Mouse (Mus musculus) kidney, embryonic 14.5 days (tissue): ENCODE measurements around the gene Htra1. TPM values are rescaled to one million over a fixed set of nuclear protein-coding genes. Genes with fewer than 3 reads are reported as not detected.

ENCODE experiments used
- ATAC-seq: fragments of 200-750 bp; cut with Nextera tagmentation; 2 replicates; pipeline ENCODE4 v1.8.0; 2017; ENCODE audit warnings: moderate number of reproducible peaks, mild to moderate bottlenecking, moderate TSS enrichment, moderate library complexity; ENCODE audit not compliant: low FRiP score, low TSS enrichment
- H3K27ac ChIP-seq: fragments of 300-500 bp; sonication (generic); 2 replicates; pipeline ENCODE4 v1.5.1; 2014; ENCODE audit warnings: low read depth, mild to moderate bottlenecking, low read length, moderate library complexity, mixed read lengths
- H3K27me3 ChIP-seq: fragments of 300-500 bp; sonication (generic); 2 replicates; pipeline ENCODE4 v1.6.1; 2014; ENCODE audit warnings: mild to moderate bottlenecking, low read length; ENCODE audit not compliant: control insufficient read depth, insufficient read depth
- H3K36me3 ChIP-seq: fragments of 300-500 bp; sonication (generic); 2 replicates; pipeline ENCODE4 v1.6.1; 2014; ENCODE audit warnings: low read length, mixed read lengths; ENCODE audit not compliant: control insufficient read depth, insufficient read depth
- H3K4me1 ChIP-seq: fragments of 300-500 bp; sonication (generic); 2 replicates; pipeline ENCODE4 v1.6.1; 2014; ENCODE audit warnings: low read length, mixed read lengths; ENCODE audit not compliant: control insufficient read depth, insufficient read depth
- H3K4me2 ChIP-seq: fragments of 300-500 bp; sonication (generic); replicated peaks from 2 replicates; pipeline ENCODE4 v1.6.1; 2014; ENCODE audit warnings: low read depth, mild to moderate bottlenecking, low read length
- H3K4me3 ChIP-seq: fragments of 300-500 bp; sonication (generic); 2 replicates; pipeline ENCODE4 v1.5.1; 2014; ENCODE audit warnings: mild to moderate bottlenecking, low read length
- H3K9ac ChIP-seq: fragments of 300-500 bp; sonication (generic); 2 replicates; pipeline ENCODE4 v1.6.1; 2014; ENCODE audit warnings: low read depth, mild to moderate bottlenecking, low read length, moderate library complexity
- H3K9me3 ChIP-seq: fragments of 300-500 bp; sonication (generic); 2 replicates; pipeline ENCODE4 v1.6.1; 2016; ENCODE audit warnings: low read length; ENCODE audit not compliant: control insufficient read depth
- WGBS: fragments of 180-500 bp; shearing (Covaris S2); extraction: QIAGEN DNeasy Blood & Tissue Kit; methylation state at CpG from one replicate; pipeline ENCODE4 v1.1.7; 2014; 5-methylcytosine and 5-hydroxymethylcytosine counted together
- microRNA-seq: library from miRNA; unstranded; fragments of <30 nt; microRNA quantifications from one replicate; pipeline ENCODE4, GENCODE M21; 2016
- polyA plus RNA-seq: library from polyadenylated mRNA; unstranded; fragments of >200 nt; fragmentation: Nextera tagmentation; extraction: Ambion mirVana; gene quantifications from 2 replicates; pipeline ENCODE4 v1.2.1, GENCODE M21; 2014

Htra1 gene
- polyA plus RNA-seq, 1 experiment from 2014 or later: 3.0 TPM

GRCm38 (mm10) chr7:131031755-131032154 is 95.8 kb downstream of the Htra1 start, which contains the start of gene Dmbt1:
TSS of gene Dmbt1 (plus strand) at chr7:131032053.
- Histone ChIP-seq H3K4me2 (no peak within 1 kb of the TSS), H3K4me3 (no peak within 1 kb of the TSS), H3K4me1 (no peaks in the 10 kb centered on the region), H3K36me3 (no peaks in the 10 kb centered on the region), H3K9me3 (no peaks in the 10 kb centered on the region), H3K9ac (no peak within 1 kb of the TSS), H3K27ac (no peak within 1 kb of the TSS), H3K27me3 (no peaks in the 10 kb centered on the region)
- 65% methylated on average over 5 of the region's 5 CpGs for WGBS
- ATAC-seq: no peak

Small RNAs within 50 kb of the gene (microRNA-seq; reads per million reads assigned to microRNA genes)
- gene Mir7061: not detected

Other genes starting within 250 kb of the Htra1 start
- gene Btbd16, start 162.0 kb upstream of the Htra1 start, polyA plus RNA-seq: not detected in 2 replicates
- gene Plekha1, start 70.4 kb upstream of the Htra1 start, polyA plus RNA-seq: 36.7 and 72.9 TPM in 2 replicates
- gene Dmbt1, start 95.9 kb downstream of the Htra1 start, polyA plus RNA-seq: not detected in 2 replicates
- gene 4933402N03Rik, start 210.2 kb downstream of the Htra1 start, polyA plus RNA-seq: not detected in 2 replicates
- not detected in 2 replicates for gene 5430419D17Rik, start 238.3 kb downstream of the Htra1 start, polyA plus RNA-seq